Mouse (Mus musculus): ENCODE measurements at regions not wholly inside any gene's neighbourhood (a gene's known extent, or its start where the extent isn't known, plus 50 kb on each side); places are given as distances from the start of the nearest gene placed in this dataset.

DNA sequence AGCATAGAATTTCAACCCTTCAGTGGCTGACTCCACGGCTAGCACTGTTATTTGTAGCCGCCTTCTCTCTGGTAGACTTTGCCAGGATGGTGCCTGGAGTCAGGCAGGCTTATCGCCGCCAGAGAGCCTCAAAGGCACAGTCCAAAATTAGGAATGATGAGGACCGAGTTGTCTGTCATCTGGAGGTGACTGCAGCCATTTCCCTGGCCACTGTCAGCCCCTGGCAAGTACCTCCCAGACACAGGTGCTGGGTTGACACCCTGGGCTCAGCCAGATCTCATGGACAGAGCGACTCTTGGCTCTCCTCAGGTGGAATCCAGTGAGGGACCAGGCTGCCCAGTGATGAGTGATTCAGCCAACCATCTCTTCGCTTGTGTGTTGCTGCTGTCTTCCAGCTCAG is 98.1 kb upstream of the Pgrmc2 start:
- no peak for TF ChIP-seq CTCF (IDR thresholded peaks at IDR 0.05; ENCODE audit: low read depth)
- TF ChIP-seq EP300 (IDR thresholded peaks at IDR 0.05; ENCODE audit: low read depth) = no peak
